Mouse (Mus musculus) lung, postnatal 14 days (tissue): ENCODE results near the gene Sycp2l.
"Not testable (repeated sequence)": the region's sequence is repeated elsewhere in the genome, so short reads cannot be mapped to it uniquely, and the experiment has no call there.

ENCODE experiments used
- DNase-seq: peaks from one replicate; pipeline ENCODE4 v3.0.0; 2021

Sycp2l gene

GRCm38 (mm10) chr13:41129061-41129460 lies 15.0 kb downstream of the Sycp2l start:
- no peak for DNase-seq

- DNase-seq = peak; percentile 74
Observed at GRCm38 (mm10) chr13:41134901-41135300, 20.8 kb downstream of the Sycp2l start.

- no peak for DNase-seq
Observed at GRCm38 (mm10) chr13:41145433-41145970, 31.4 kb downstream of the Sycp2l start.

GRCm38 (mm10) chr13:41146271-41146670 lies 32.2 kb downstream of the Sycp2l start:
- DNase-seq = peak; percentile 76

GRCm38 (mm10) chr13:41153146-41153545 lies 39.0 kb downstream of the Sycp2l start:
- no peak for DNase-seq

- DNase-seq = no peak
Observed at GRCm38 (mm10) chr13:41158426-41158825, 44.3 kb downstream of the Sycp2l start.

- DNase-seq = no peak
Observed at GRCm38 (mm10) chr13:41187886-41188285, 73.8 kb downstream of the Sycp2l start.

- DNase-seq = no peak
Observed at GRCm38 (mm10) chr13:41195640-41196333, 81.7 kb downstream of the Sycp2l start.

GRCm38 (mm10) chr13:41200861-41201260 lies 86.8 kb downstream of the Sycp2l start:
- no peak for DNase-seq

GRCm38 (mm10) chr13:41203289-41203688 lies 89.2 kb downstream of the Sycp2l start:
- no peak for DNase-seq

- no peak for DNase-seq
Observed at GRCm38 (mm10) chr13:41203691-41204090, 89.6 kb downstream of the Sycp2l start.

GRCm38 (mm10) chr13:41205568-41205967 lies 91.5 kb downstream of the Sycp2l start:
- not testable (repeated sequence) for DNase-seq

- no peak for DNase-seq
Observed at GRCm38 (mm10) chr13:41206241-41206640, 92.1 kb downstream of the Sycp2l start.

- no peak for DNase-seq
Observed at GRCm38 (mm10) chr13:41211276-41211675, 97.2 kb downstream of the Sycp2l start.

GRCm38 (mm10) chr13:41212558-41213322 lies 98.6 kb downstream of the Sycp2l start:
- no peak for DNase-seq

GRCm38 (mm10) chr13:41215669-41216068 lies 101.6 kb downstream of the Sycp2l start:
- no peak for DNase-seq

GRCm38 (mm10) chr13:41216236-41216635 lies 102.1 kb downstream of the Sycp2l start:
- no peak for DNase-seq

GRCm38 (mm10) chr13:41219056-41219455 lies 104.9 kb downstream of the Sycp2l start:
- no peak for DNase-seq

GRCm38 (mm10) chr13:41219687-41220303 lies 105.7 kb downstream of the Sycp2l start:
- no peak for DNase-seq

- DNase-seq = peak; percentile 75
Observed at GRCm38 (mm10) chr13:41220304-41220834, 106.3 kb downstream of the Sycp2l start, which contains the start of gene Elovl2. Elovl2 (minus strand) TSS chr13:41220405.
